Mouse (Mus musculus) embryo, embryonic 10.5 days (tissue): ENCODE data around the gene Folr1.

Experiments
- DNase-seq: peaks from one replicate; pipeline ENCODE4 v3.0.0-alpha.2; 2015; ENCODE audit warnings: low spot score

Gene Folr1

DNA sequence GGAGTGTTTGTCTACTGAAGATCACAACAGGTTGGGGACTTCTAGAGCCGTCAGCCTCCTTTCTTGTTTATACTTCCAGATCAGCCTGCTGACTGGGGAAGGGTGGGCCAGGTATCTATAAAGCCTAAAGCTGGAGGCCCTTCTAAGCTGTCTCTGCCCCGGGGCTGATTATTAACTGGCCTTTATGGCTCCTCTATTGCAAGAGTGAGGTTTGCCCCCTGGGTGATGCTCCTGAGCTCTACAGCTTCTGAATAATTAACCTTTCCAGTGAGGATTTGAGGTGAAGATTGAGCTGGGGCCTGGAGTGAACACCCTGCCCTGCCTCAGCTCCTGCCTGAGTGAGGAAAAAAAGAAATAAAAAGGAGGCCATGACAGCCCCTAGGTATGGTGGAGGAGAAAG, at the start of gene Folr1:
Gene Folr1, minus strand, starts transcription at position 160 of the 400 bp plus-strand sequence.
- DNase-seq = no peak

- DNase-seq = peak; percentile 86
Measured at GRCm38 (mm10) chr7:101918071-101918470, 47.5 kb upstream of the Folr1 start.

GRCm38 (mm10) chr7:101911982-101912381, 41.4 kb upstream of the Folr1 start:
- DNase-seq = peak; percentile 27

DNA sequence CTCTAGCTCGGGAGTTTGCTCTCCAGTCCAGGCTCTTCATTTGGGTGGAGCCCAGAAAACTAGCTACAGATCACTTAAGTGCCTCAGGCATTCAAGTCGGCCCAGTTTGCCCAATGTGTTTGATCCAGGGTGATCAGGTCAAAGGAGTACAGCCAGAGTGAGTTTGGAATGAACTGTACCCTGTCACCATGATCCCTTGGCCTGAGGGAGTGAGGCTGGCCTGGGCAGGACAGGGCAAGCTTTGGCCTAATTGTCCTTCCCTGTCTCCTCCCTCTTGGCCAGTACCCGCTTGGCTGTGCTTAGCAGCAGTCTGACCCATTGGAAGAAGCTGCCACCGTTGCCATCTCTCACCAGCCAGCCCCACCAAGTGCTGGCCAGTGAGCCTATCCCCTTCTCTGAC, 39.5 kb upstream of the Folr1 start:
- DNase-seq = no peak

DNA sequence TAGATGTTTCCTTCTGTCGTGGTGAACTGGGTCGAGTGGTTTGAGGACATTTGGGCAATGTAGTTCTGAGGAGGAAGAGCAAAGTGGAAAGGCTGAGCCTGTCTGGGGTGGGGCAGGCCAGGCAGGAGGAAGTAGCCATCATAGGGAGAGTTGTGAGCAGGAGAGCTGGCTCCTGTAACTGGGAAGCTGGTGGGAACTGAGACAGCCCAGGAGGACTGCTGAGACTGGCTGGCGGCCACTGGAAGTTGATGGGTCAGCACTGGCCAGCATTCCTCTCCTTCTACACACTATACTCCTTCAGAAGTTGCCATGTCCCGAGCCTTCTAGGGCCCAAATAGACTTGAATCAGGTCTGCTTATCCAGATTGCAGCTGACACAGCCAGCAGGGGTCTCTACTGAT, 37.8 kb upstream of the Folr1 start:
- no peak for DNase-seq

DNA sequence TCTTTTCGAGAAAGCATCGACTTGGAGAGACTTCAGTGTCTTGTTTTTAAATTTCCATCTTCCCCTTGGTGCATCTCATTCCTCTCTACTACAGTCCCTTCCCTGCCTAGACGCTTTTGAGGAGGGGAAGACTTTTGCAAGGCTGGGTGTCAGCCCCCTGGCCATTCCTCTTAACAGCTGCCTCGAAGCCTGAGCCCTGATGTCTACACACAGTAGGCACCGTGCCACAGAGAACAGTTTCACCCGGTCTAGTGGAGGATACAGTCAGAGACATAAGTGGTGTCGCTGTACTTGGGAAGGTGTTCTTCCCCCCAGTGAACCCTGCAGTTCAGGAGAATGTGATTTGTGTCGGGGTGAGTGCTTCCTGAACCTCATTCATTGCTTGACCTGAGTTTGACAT, 36.1 kb upstream of the Folr1 start:
- DNase-seq = no peak

DNA sequence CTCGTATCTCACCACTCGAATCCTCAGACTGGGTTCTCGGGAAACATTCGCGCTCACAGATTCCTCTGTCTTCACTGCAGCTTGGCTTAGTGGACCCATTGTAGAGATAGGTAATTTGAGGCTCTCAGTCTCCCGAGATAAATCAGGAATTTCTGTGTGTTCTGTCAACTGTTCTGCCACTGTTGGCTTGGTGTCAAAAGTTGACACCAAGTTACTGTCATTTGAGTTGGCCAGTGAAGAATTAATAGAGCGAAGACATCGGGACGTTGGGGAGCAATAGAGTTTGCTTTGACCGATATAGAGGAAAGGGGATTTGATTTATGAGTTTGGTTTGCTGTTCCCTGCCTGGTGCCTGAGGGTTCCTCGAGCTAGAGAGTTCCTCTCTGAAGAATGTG, 35.7 kb upstream of the Folr1 start, which contains the start of gene Tomt:
Gene Tomt, minus strand, starts transcription at position 73 of the 395 bp plus-strand sequence.
- no peak for DNase-seq

- peak; percentile 100 for DNase-seq
Measured at GRCm38 (mm10) chr7:101905561-101906286, 35.1 kb upstream of the Folr1 start, which contains the start of gene Lamtor1. Gene Lamtor1, plus strand, starts transcription at chr7:101905904.

GRCm38 (mm10) chr7:101902846-101903245, 32.3 kb upstream of the Folr1 start:
- no peak for DNase-seq

GRCm38 (mm10) chr7:101901969-101902368, 31.4 kb upstream of the Folr1 start:
- no peak for DNase-seq

DNA sequence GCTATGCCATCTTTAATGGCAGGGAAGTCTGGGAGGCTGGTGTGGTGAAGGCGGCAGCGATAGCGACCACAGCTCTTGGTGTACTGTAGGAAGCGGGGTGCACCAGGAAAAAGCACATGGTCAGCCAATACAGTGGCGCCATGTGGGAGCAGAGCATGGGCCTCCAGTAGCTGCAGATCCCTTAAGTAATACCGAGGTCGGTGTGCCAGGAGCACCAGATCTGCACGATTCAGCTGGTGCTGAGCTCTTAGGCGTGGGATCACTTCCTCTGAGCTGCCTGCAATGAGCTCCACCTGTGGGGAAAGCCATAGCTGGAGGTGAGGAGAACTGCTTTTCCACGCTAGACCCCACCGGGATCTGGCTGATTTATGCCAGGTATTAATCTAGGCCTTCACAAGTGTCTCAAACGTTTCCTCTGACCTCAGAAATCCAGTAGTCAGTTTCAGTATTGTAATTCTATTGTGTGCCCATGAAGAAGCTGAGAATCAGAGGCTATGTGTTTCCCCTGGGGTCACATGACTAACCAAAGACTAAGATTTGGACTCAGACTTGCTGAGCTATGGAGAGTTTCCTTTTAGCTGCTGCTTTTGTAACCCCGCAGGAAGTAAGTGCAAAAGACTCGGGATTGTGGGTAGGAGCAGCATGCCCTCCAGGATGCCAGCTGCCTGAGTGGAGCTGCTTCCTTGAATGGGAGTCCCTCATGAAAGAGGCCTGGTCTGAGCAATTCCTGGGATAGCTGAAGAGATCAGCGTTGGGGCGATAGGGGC, 29.9 kb upstream of the Folr1 start:
- DNase-seq = no peak

- peak; percentile 99 for DNase-seq
Measured at GRCm38 (mm10) chr7:101896104-101897066, 25.8 kb upstream of the Folr1 start.

DNA sequence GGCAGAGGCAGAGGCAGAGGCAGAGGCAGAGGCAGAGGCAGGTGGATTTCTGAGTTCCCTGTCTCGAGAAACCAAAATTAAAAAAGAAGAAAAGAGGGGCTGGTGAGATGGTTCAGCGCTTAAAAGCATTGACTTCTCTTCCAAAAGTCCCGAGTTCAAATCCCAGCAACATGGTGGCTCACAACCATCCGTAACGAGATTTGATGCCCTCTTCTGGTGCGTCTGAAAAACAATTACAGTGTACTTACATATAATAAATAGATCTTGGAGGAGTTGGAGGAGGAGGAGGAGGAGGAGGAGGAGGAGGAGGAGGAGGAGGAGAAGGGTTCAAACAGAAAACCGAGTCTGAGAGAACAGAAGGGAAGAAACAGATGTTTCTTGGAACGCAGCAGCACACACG, 25.1 kb upstream of the Folr1 start:
- no peak for DNase-seq

DNA sequence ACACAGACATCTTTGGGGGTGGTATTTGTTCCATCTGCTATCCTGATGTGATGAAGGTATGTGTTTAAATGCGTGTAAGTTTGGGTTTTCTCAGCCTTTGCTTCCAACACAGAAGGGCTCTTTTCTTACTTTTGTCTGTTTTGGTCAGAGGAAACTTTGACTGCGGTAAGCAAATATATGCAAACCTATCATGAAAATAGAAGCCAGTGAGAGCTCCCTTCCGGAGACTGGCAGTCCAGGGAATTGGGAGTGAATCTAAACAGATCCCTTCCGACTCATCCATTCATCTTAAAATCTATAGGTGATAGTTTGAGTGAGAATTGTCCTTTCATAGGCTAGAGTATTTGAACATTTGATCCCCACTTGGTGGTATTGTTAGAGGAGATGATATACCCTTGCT, 17.9 kb upstream of the Folr1 start:
- DNase-seq = no peak

DNA sequence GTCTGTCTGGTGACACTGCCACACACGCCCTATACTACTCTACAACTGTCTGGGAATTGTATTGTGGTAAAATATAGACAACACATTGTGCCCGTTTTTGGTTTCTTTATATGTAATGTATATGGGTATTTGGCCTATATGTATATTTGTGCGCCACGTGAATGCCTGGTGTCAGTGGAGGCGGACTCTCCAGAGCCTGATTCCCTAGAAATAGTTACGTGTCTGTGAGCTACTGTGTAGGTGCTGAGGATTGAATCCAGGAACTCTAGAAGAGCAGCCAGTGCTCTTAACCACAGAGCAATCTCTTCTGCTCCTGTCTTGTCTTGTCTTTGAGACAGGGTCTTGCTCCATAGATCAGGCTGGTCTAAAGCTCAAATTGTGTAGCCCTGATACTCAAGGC, 15.7 kb upstream of the Folr1 start:
- DNase-seq = no peak

DNA sequence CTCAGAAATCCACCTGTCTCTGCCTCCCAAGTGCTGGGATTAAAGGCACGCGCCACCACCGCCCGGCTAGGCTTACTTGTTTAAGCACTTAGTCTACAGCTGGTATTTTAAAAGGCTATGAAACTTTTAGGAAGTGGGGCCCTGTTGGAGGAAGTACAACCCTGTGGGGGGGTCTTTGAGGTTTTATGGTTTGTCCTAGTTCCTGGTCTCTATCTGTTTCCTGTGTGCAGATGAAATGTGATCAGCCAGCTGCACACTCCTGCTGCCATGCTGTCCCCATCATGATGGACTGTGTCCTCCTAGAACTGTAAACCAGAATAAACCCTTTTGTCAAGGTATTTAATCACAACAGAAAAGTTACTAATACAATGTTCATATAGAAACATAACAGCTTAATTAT, 13.6 kb upstream of the Folr1 start:
- DNase-seq = no peak

- DNase-seq = no peak
Measured at GRCm38 (mm10) chr7:101882413-101883154, 12.0 kb upstream of the Folr1 start.

GRCm38 (mm10) chr7:101880855-101881254, 10.3 kb upstream of the Folr1 start:
- no peak for DNase-seq

- no peak for DNase-seq
Measured at GRCm38 (mm10) chr7:101875978-101876377, 5.4 kb upstream of the Folr1 start.

GRCm38 (mm10) chr7:101871296-101871695, 708 bp upstream of the Folr1 start:
- DNase-seq = no peak

- DNase-seq = peak; percentile 12
Measured at GRCm38 (mm10) chr7:101869163-101869500, 1.5 kb downstream of the Folr1 start.
